In genomic region chr10:121418835-121419234, GRCm38 (mm10) we compare ENCODE assay signal across 19 mouse cellular contexts.
"Had no signal": no experiment of that assay in that cellular context is flagged by ENCODE, and none has a peak within 500 bp of the region (broad histone marks: within the 10 kb centered on the region; RNA-seq: fewer than 3 reads in every experiment).

No protein-coding gene starts in this region.

- H3K9me3 ChIP-seq: kidney, embryonic 15.5 days; liver, embryonic 13.5 days; neural tube, embryonic 13.5 days had no signal

- H3K27ac ChIP-seq: liver, embryonic 13.5 days; neural tube, embryonic 13.5 days had no signal

- H3K4me3 ChIP-seq: kidney, embryonic 15.5 days; liver, embryonic 13.5 days; myocyte; neural tube, embryonic 13.5 days had no signal

- H3K4me2 ChIP-seq: liver, embryonic 13.5 days; neural tube, embryonic 13.5 days had no signal

- DNase-seq: kidney, adult 2 months; kidney, postnatal 14 days; kidney, postnatal 4 days; layer of hippocampus, adult 9-11 months; liver, embryonic 13.5 days; lung, adult 2 months; lung, postnatal 14 days; lung, postnatal 4 days; retina, postnatal 1 day; right cerebral cortex, postnatal 25 days; spleen, adult 18-20 months; thymus, adult 2 months; thymus, postnatal 14 days; thymus, postnatal 4 days had no signal

- H3K27me3 ChIP-seq: kidney, embryonic 15.5 days; liver, embryonic 13.5 days; neural tube, embryonic 13.5 days had no signal

- H3K9ac ChIP-seq: kidney, embryonic 15.5 days; liver, embryonic 13.5 days; neural tube, embryonic 13.5 days had no signal

- ATAC-seq: intestine, postnatal 0 days; midbrain, embryonic 16.5 days had no signal
